Mouse (Mus musculus) hindbrain, embryonic 15.5 days (tissue): Measurements from ENCODE around the gene Fgg. TPM values are rescaled to one million over a fixed set of nuclear protein-coding genes. Genes with fewer than 3 reads are reported as not detected.

Experiments used
- ATAC-seq: fragments of 200-750 bp; cut with Nextera tagmentation; 2 replicates; pipeline ENCODE4 v1.8.0; 2017; ENCODE audit warnings: low read depth, moderate number of reproducible peaks, moderate TSS enrichment; ENCODE audit not compliant: low FRiP score
- H3K27ac ChIP-seq: fragments of 300-500 bp; sonication (generic); replicated peaks from 2 replicates; pipeline ENCODE4 v1.5.1; 2015; ENCODE audit warnings: mild to moderate bottlenecking, inconsistent platforms
- H3K27me3 ChIP-seq: fragments of 300-500 bp; sonication (generic); 2 replicates; pipeline ENCODE4 v1.6.1; 2015; ENCODE audit warnings: control low read depth, inconsistent platforms
- H3K36me3 ChIP-seq: fragments of 300-500 bp; sonication (generic); 2 replicates; pipeline ENCODE4 v1.6.1; 2015; ENCODE audit warnings: control low read depth, inconsistent platforms
- H3K4me1 ChIP-seq: fragments of 300-500 bp; sonication (generic); replicated peaks from 2 replicates; pipeline ENCODE4 v1.6.1; 2015; ENCODE audit warnings: control low read depth, inconsistent platforms
- H3K4me2 ChIP-seq: fragments of 300-500 bp; sonication (generic); 2 replicates; pipeline ENCODE4 v1.6.1; 2015; ENCODE audit warnings: moderate library complexity, mild to moderate bottlenecking, inconsistent platforms
- H3K4me3 ChIP-seq: fragments of 300-500 bp; sonication (generic); 2 replicates; pipeline ENCODE4 v1.5.1; 2015; ENCODE audit warnings: mild to moderate bottlenecking, inconsistent platforms
- H3K9ac ChIP-seq: fragments of 300-500 bp; sonication (generic); 2 replicates; pipeline ENCODE4 v1.6.1; 2015; ENCODE audit warnings: inconsistent platforms
- H3K9me3 ChIP-seq: fragments of 300-500 bp; sonication (generic); 2 replicates; pipeline ENCODE4 v1.6.1; 2016; ENCODE audit warnings: control low read depth, inconsistent platforms
- WGBS: fragments of 180-500 bp; shearing (Covaris S2); methylation state at CpG from one replicate; pipeline ENCODE4 v1.1.7; 2015; 5-methylcytosine and 5-hydroxymethylcytosine counted together
- polyA plus RNA-seq: library from polyadenylated mRNA; unstranded; fragments of >200 nt; fragmentation: Nextera tagmentation; extraction: Ambion mirVana; gene quantifications from 2 replicates; pipeline ENCODE4 v1.2.1, GENCODE M21; 2015

Gene Fgg
- polyA plus RNA-seq, 1 experiment from 2014 or later: 0.91 TPM

- Histone ChIP-seq H3K9ac (no peak overlapping the region), H3K4me3 (no peak overlapping the region), H3K27me3 (no peaks in the 10 kb centered on the region), H3K36me3 (no peaks in the 10 kb centered on the region), H3K9me3 (no peaks in the 10 kb centered on the region), H3K4me2 (no peak overlapping the region), H3K27ac (no peak overlapping the region), H3K4me1 (no peaks in the 10 kb centered on the region)
- no peak for ATAC-seq
- WGBS: 92% methylated on average over 4 of the region's 4 CpGs
Observed at GRCm38 (mm10) chr3:83030331-83030730, 22.8 kb downstream of the Fgg start.

GRCm38 (mm10) chr3:83032746-83033308 is 25.3 kb downstream of the Fgg start:
- WGBS: 50% methylated on average over 13 of the region's 13 CpGs

GRCm38 (mm10) chr3:83033801-83034200 is 26.3 kb downstream of the Fgg start:
- no peak for ATAC-seq
- WGBS: 90% methylated on average over 8 of the region's 8 CpGs
- no peaks in the 10 kb centered on the region for H3K27me3 ChIP-seq

More at GRCm38 (mm10) chr3:83032746-83033308, 25.3 kb downstream of the Fgg start:
- Histone ChIP-seq H3K4me1 (no peaks in the 10 kb centered on the region), H3K36me3 (no peaks in the 10 kb centered on the region), H3K27me3 (no peaks in the 10 kb centered on the region), H3K4me3 (no peak overlapping the region), H3K9me3 (no peaks in the 10 kb centered on the region), H3K9ac (no peak overlapping the region), H3K4me2 (peak overlapping the region; percentile 24), H3K27ac (no peak overlapping the region)
- no peak for ATAC-seq

GRCm38 (mm10) chr3:83038865-83039264 is 31.3 kb downstream of the Fgg start:
- Histone ChIP-seq H3K9ac (no peak overlapping the region), H3K36me3 (no peaks in the 10 kb centered on the region), H3K9me3 (no peaks in the 10 kb centered on the region), H3K27ac (no peak overlapping the region), H3K4me3 (no peak overlapping the region), H3K4me1 (no peaks in the 10 kb centered on the region), H3K27me3 (no peaks in the 10 kb centered on the region), H3K4me2 (no peak overlapping the region)
- no peak for ATAC-seq
- 73% methylated on average over 2 of the region's 2 CpGs for WGBS

More at GRCm38 (mm10) chr3:83033801-83034200, 26.3 kb downstream of the Fgg start:
- Histone ChIP-seq H3K9ac (no peak overlapping the region), H3K36me3 (no peaks in the 10 kb centered on the region), H3K9me3 (no peaks in the 10 kb centered on the region), H3K4me1 (no peaks in the 10 kb centered on the region), H3K27ac (no peak overlapping the region), H3K4me2 (no peak overlapping the region), H3K4me3 (no peak overlapping the region)

GRCm38 (mm10) chr3:83039666-83040065 is 32.1 kb downstream of the Fgg start:
- Histone ChIP-seq H3K4me3 (no peak overlapping the region), H3K4me2 (no peak overlapping the region), H3K9me3 (no peaks in the 10 kb centered on the region), H3K9ac (no peak overlapping the region), H3K27me3 (no peaks in the 10 kb centered on the region), H3K27ac (no peak overlapping the region), H3K4me1 (no peaks in the 10 kb centered on the region), H3K36me3 (no peaks in the 10 kb centered on the region)
- no peak for ATAC-seq
- WGBS: 82% methylated on average over 4 of the region's 4 CpGs

GRCm38 (mm10) chr3:83042451-83042850 is 34.9 kb downstream of the Fgg start:
- Histone ChIP-seq H3K27ac (no peak overlapping the region), H3K27me3 (no peaks in the 10 kb centered on the region), H3K9me3 (no peaks in the 10 kb centered on the region), H3K4me1 (no peaks in the 10 kb centered on the region), H3K9ac (no peak overlapping the region), H3K4me2 (no peak overlapping the region), H3K4me3 (no peak overlapping the region), H3K36me3 (no peaks in the 10 kb centered on the region)
- ATAC-seq: no peak
- 93% methylated on average over 5 of the region's 5 CpGs for WGBS

GRCm38 (mm10) chr3:83046649-83047048 is 39.1 kb downstream of the Fgg start:
- Histone ChIP-seq H3K9ac (no peak overlapping the region), H3K36me3 (no peaks in the 10 kb centered on the region), H3K9me3 (no peaks in the 10 kb centered on the region), H3K4me3 (no peak overlapping the region), H3K4me1 (no peaks in the 10 kb centered on the region), H3K27me3 (no peaks in the 10 kb centered on the region), H3K4me2 (no peak overlapping the region), H3K27ac (no peak overlapping the region)
- whole genome bisulfite sequencing: 91% methylated on average over 11 of the region's 11 CpGs
- no peak for ATAC-seq

GRCm38 (mm10) chr3:83049680-83050079 is 42.2 kb downstream of the Fgg start, which contains the start of gene Fgb:
TSS of gene Fgb (minus strand) at chr3:83049863.
- Histone ChIP-seq H3K36me3 (no peaks in the 10 kb centered on the region), H3K9me3 (no peaks in the 10 kb centered on the region), H3K9ac (no peak within 1 kb of the TSS), H3K4me3 (no peak within 1 kb of the TSS), H3K4me2 (no peak within 1 kb of the TSS), H3K27me3 (no peaks in the 10 kb centered on the region), H3K27ac (no peak within 1 kb of the TSS), H3K4me1 (no peaks in the 10 kb centered on the region)
- no peak for ATAC-seq
- WGBS: 73% methylated on average over 8 of the region's 8 CpGs

GRCm38 (mm10) chr3:83050661-83051060 is 43.1 kb downstream of the Fgg start:
- H3K36me3 ChIP-seq: no peaks in the 10 kb centered on the region
- H3K27ac ChIP-seq: no peak overlapping the region
- H3K4me3 ChIP-seq: no peak overlapping the region
- H3K9me3 ChIP-seq: no peaks in the 10 kb centered on the region
- H3K27me3 ChIP-seq: no peaks in the 10 kb centered on the region
- no peak for ATAC-seq
- WGBS: 77% methylated on average over 5 of the region's 5 CpGs
- no peaks in the 10 kb centered on the region for H3K4me1 ChIP-seq
- H3K9ac ChIP-seq: no peak overlapping the region
- no peak overlapping the region for H3K4me2 ChIP-seq

GRCm38 (mm10) chr3:83052102-83052501 is 44.6 kb downstream of the Fgg start:
- H3K4me3 ChIP-seq: no peak overlapping the region
- H3K9ac ChIP-seq: no peak overlapping the region
- no peak for ATAC-seq
- H3K4me2 ChIP-seq: no peak overlapping the region
- H3K27ac ChIP-seq: no peak overlapping the region
- H3K27me3 ChIP-seq: no peaks in the 10 kb centered on the region
- no peaks in the 10 kb centered on the region for H3K9me3 ChIP-seq
- H3K4me1 ChIP-seq: peaks cover 13% of the 10 kb centered on the region
- H3K36me3 ChIP-seq: no peaks in the 10 kb centered on the region
- 72% methylated on average over 5 of the region's 5 CpGs for WGBS

- no peaks in the 10 kb centered on the region for H3K9me3 ChIP-seq
- WGBS: 91% methylated on average over 7 of the region's 7 CpGs
- H3K36me3 ChIP-seq: peaks cover 3% of the 10 kb centered on the region; the same call in 1 of the 2 replicates
- H3K27me3 ChIP-seq: no peaks in the 10 kb centered on the region
- no peak overlapping the region for H3K9ac ChIP-seq
- H3K4me3 ChIP-seq: no peak overlapping the region
- no peak overlapping the region for H3K4me2 ChIP-seq
- no peak overlapping the region for H3K27ac ChIP-seq
- H3K4me1 ChIP-seq: peaks cover 16% of the 10 kb centered on the region
- no peak for ATAC-seq
Observed at GRCm38 (mm10) chr3:83053126-83053525, 45.6 kb downstream of the Fgg start.

GRCm38 (mm10) chr3:83053758-83054157 is 46.2 kb downstream of the Fgg start:
- H3K27me3 ChIP-seq: no peaks in the 10 kb centered on the region
- peaks cover 9% of the 10 kb centered on the region for H3K36me3 ChIP-seq
- H3K27ac ChIP-seq: no peak overlapping the region
- no peak overlapping the region for H3K4me2 ChIP-seq
- no peak overlapping the region for H3K9ac ChIP-seq
- no peak for ATAC-seq
- peaks cover 16% of the 10 kb centered on the region for H3K4me1 ChIP-seq
- 31% methylated on average over 10 of the region's 10 CpGs for WGBS
- no peaks in the 10 kb centered on the region for H3K9me3 ChIP-seq
- H3K4me3 ChIP-seq: no peak overlapping the region

- Histone ChIP-seq H3K27me3 (no peaks in the 10 kb centered on the region), H3K36me3 (peaks cover 19% of the 10 kb centered on the region), H3K9ac (no peak overlapping the region), H3K4me3 (peak overlapping the region; percentile 71), H3K27ac (no peak overlapping the region), H3K4me1 (peaks cover 16% of the 10 kb centered on the region), H3K4me2 (peak overlapping the region; percentile 69), H3K9me3 (no peaks in the 10 kb centered on the region)
- no peak for ATAC-seq
- 39% methylated on average over 13 of the region's 13 CpGs for WGBS
Observed at GRCm38 (mm10) chr3:83054759-83055158, 47.2 kb downstream of the Fgg start.
